Mouse (Mus musculus): ENCODE data around the gene Olfr209.

Olfr209 gene

DNA sequence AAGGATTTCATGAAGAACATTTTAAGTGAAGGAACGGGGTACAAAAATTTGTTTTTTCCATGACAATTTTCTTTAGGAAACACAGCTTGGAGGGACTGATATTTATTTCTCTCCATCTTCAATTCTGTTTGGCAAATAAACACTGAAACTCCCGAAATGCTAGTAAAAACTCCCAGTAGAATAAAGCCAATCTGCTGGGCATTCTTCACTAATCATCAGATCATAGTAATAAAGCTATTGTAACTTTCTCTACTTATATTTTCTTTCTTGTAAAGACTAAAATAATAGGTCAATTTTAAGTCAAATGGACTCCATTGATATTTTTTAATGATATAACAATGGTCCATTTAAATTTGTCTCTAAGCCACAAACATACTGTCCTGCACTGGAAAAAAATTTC lies at the start of gene Olfr209:
Olfr209 (minus strand) TSS at position 101 of the 400 bp plus-strand sequence.
- WGBS, result 79% methylated on average over 2 of the region's 2 CpGs

DNA sequence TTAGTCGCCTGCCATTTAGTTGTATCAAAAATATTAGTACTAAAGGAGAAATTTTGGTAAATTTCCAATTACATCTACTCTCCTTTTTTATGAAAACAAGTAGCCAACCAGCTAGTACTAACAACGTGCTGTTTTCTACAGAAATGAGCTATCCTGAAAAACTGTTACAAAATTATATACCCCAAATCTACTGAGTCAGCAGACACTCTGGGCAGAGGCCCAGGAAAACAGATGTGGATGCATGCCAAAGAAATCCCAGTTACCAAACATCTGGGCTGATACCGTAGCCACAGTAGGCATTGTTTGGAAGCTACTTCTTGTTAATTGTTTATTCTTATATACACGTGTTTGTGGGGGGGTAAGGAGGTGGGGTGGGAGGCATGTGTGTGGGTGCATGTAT lies 49.7 kb upstream of the Olfr209 start:
- WGBS, result 49% methylated on average over 4 of the region's 4 CpGs

DNA sequence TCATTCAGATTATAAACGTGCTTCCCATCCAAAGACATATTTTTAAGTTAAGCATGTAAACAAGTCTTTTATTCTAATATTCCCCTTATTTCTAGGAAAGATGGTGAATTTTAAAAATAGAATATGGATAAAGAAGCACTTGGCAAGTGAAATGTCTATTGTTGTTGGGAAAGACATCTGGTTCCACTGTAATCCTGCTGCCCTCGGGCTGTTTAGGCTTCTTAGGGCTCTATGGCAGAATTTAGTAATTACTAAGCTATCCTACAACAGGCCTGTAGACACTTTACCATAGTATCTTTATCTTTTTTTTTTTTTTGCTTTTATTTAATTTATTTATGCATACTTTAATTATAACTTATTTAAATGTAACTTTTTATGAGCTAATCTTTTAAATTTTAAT lies 46.0 kb upstream of the Olfr209 start:
- WGBS, result 72% methylated on average over 2 of the region's 2 CpGs

DNA sequence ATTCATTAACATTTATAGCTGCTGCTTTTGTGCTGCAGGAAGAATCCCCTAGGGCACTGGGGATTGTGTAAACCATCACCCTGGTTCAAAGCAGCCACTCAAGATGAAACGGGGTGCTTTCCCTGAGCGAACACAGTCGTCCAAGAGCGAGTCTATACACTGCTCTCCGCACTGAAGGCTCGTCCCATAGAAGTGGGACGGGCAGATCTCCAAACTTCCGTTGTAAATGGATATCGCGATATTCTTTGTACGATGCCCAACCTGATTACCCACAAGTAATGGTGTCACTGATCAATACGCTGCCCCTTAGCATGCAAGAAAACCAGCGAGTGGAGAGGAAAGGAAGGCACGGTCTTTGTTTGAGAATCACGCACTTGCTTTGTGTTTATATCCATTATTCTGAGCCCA lies 45.6 kb upstream of the Olfr209 start:
- 58% methylated on average over 15 of the region's 15 CpGs for WGBS

DNA sequence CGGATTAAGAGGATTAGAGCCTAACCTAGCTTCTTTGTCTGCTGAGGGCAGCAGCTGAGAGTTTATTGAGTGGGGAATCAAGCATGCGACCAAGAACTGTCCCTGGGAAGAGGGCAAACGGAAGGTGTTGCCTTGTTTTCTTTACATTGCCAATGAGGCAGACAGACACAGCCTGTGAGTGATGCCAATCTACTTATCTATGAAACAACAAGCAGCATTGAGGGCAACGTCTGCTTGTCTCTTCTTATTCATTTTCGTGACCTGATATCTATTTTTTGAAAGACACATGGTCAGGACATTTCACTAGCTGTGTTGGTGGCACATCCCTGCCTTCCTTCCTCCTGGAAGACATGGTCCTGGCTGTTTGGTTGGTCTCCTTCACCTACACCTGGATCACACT lies 43.2 kb upstream of the Olfr209 start, which contains the start of gene Gabrr3:
Gabrr3 (plus strand) TSS at position 301 of the 400 bp plus-strand sequence.
- 72% methylated on average over 5 of the region's 5 CpGs for WGBS

DNA sequence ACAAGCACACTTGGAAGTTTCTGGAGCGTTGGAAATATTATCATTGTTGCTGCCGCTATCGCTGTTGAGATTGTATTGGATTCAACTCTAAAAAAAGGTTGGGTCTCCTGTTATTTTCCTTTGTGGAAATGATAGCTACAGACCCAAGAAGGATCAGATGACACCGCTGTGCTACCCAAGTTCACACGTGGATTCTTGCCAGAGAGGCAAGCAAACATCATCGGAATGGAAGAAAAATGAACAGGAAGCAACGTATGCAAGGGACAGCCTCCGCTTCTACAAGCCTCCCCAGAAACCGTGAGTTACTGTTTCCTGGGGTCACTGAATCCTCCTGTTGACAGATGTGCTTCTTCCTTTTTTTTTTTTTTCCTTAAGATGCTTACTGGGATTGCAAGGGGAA lies 41.0 kb upstream of the Olfr209 start:
- WGBS, result 62% methylated on average over 9 of the region's 9 CpGs

DNA sequence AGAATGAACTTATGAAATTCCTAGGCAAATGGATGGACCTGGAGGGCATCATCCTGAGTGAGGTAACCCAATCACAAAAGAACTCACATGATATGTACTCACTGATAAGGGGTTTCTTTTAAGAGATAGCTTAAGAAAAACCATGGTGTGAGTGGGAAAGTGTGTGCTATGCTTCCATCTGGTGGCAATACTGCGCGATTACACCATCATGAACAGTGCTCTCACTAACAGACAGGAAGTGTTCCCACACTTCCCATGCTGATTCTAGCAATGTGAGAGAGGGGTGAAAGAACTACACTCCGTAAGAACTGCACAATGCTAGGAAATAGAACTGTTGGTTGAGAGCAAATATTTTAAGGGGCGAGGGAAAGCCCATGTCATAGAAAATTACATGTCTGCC lies 39.9 kb upstream of the Olfr209 start:
- WGBS, result 9% methylated on average over 4 of the region's 4 CpGs

DNA sequence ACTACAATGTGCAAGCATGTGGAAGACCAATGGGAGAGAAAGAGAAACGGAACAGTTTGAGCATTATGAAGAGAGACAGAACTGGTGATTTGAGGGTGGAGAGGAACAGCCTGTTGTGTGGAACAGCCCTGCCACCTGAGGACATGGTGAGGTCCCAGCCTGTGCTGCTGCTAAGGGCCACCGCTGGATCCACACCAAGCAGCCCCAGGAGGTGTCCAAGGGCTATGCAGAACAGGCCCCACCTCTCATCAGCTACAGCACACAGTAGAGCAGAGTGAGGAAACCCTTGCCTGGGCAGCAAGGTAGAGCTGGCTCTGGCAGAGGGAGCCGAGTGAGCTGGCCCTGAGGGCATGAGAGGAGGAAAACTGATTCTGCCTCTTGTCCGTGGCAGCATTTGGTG lies 38.2 kb upstream of the Olfr209 start:
- WGBS, result 81% methylated on average over 4 of the region's 4 CpGs

DNA sequence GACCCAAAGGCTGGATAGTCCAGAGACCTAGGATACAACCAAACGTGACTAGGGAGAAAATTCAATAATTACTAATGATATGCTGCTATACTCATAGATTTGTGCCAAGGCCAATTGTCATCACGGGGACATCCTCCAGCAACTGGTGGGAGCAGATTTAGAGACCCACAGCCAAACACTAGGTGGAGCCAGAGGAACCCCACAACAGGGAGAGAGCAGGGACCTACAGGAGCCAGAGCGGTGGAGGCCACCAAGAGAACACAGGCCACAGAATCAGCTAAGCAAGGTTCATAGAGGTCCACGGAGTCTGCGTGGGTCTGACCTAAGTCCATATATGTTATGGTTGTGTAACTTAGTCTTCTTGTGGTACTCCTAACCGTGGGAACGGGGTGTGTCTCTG lies 37.3 kb upstream of the Olfr209 start:
- 83% methylated on average over 7 of the region's 7 CpGs for WGBS

DNA sequence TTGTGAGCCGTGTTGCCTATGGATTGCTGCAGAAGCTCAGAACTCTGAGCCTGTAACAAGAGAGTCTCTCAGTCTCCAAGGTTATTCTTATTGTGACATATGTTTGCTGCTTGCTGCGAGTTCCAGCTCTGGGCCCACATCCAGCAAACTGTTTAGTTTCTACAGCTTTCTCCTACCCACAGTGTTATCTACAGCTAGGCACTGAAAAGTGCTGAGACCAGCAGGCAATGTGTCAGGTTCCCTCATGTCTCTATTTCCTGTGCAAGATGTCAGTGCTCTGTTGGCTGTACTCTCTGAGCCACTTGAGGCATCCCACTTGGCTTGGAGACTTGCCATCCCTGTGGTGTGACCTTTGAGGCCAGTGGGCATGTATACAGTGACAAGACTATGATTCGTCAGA lies 29.5 kb upstream of the Olfr209 start:
- 41% methylated on average over 3 of the region's 3 CpGs for whole genome bisulfite sequencing

DNA sequence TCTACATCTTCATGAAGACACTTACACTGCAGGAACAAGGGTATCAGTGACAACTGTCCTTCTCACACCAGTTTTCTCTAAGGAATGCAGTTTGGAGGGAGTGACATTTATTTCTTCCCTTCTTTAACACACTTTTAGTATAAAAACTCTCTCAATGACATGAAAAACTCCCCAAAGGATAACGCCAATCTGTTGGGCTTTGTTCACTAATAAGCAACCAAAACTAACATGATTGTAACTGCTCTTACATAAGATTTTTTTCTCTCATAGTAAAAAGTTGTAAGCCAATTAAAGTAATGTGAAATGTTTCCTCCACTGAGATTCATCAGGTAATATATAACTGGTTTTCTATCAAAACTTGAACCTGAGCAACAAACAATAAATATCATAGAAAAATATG lies 14.6 kb downstream of the Olfr209 start, which contains the start of gene Olfr206:
Olfr206 (minus strand) TSS at position 101 of the 400 bp plus-strand sequence.
- WGBS, result 84% methylated on average over 1 of the region's 1 CpGs

DNA sequence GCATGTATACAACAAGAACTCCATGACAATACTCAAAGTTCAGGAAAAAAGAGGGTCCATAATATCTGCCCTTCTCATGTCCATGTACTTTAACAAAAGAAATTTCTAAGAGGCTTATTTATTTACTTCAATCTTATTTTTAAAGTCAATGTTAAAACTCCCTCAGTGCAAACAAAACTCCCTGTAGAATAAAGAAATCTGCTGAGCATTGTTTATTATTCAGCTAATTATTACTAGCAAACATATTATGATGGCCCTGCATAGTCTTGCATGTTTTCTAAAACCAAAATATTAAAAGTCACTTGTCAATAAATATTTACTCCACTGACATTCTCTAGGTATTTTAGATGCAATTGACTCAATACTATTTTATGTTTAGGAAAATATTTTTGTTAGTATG lies 32.8 kb downstream of the Olfr209 start, which contains the start of gene Olfr205:
Olfr205 (minus strand) TSS at position 101 of the 400 bp plus-strand sequence.

DNA sequence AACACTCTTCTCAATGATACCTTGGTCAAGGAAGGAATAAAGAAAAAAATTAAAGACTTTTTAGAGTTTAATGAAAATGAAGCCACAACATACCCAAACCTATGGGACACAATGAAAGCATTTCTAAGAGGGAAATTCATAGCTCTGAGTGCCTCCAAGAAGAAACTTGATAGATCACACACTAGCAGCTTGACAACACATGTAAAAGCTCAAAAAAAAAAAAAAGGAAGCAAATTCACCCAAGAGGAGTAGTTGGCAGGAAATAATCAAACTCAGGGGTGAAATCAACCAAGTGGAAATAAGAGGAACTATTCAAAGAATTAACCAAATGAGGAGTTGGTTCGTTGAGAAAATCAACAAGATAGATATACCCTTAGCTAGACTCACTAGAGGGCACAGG lies 40.5 kb downstream of the Olfr209 start:
- 29% methylated on average over 1 of the region's 1 CpGs for WGBS

DNA sequence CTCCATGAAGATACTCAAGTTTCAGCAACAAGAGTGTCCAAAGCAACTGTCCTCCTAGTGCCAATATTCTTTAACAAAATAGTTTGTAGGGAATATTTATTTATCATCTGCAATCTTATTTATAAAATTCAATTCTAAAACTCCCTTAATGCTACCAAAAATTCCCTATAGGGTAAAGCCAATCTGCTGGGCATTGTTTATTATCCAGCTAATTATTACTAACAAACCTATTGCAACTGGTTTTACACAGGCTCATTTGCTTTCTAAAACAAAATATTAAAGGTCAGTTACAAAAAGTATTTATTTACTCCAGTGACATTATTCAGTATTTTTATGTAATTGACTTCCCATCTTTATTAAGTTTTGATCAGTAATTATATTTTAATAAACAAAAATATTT lies 45.6 kb downstream of the Olfr209 start, which contains the start of gene Olfr204:
Olfr204 (minus strand) TSS at position 101 of the 400 bp plus-strand sequence.

All from cerebral cortex, adult 2 months (tissue).